13 mouse cellular contexts compared by ENCODE assay signal in the genomic region with DNA sequence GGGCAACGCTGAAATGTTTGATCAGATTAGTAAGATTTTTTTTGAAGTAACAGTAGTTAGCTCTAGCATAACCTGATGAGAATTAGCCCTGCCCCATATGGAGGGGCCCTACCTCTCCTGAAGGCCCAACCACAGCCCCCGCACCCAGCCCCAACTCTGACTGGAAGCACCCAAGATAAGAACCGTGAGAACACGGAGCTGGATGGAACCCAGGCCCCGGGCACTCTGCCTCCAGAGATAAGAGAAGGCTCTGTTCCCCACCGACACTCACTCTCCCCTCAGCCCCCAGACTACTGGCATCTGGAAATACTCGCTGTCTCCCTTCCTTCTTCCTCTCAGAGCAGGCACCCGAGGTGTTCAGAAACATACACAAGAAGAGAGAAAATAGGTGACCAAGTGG. TPM values are rescaled to one million over a fixed set of nuclear protein-coding genes. Genes with fewer than 3 reads are reported as not detected.
DNase-seq lines count a peak whose midpoint lies in the region; ATAC-seq and TF ChIP-seq lines count a peak whose summit lies in the region.
"Had no signal": no experiment of that assay in that cellular context is flagged by ENCODE, and none has a peak within 500 bp of the region (broad histone marks: within the 10 kb centered on the region; RNA-seq: fewer than 3 reads in every experiment).

No protein-coding gene starts in this region.

- peak; percentile 80 for ATAC-seq in heart, embryonic 12.5 days (ENCODE audit: insufficient number of reproducible peaks, low FRiP score)
- ATAC-seq in lung, embryonic 16.5 days (ENCODE audit: low read depth): no peak
- peak; percentile 76 for ATAC-seq in liver, postnatal 0 days

- H3K27ac ChIP-seq in heart, embryonic 12.5 days (ENCODE audit: poor library complexity, severe bottlenecking): peak overlapping the region; percentile 88
- H3K27ac ChIP-seq in lung, embryonic 16.5 days (ENCODE audit: low read length): 0 out of 2 replicates have a peak overlapping the region, but pooled peaks have one; percentile 18
- no peak overlapping the region for H3K27ac ChIP-seq in liver, postnatal 0 days (ENCODE audit: low read depth)
- H3K27ac ChIP-seq: macrophage had no signal

- H3K27me3 ChIP-seq in heart, embryonic 12.5 days (replicated peaks): no peaks in the 10 kb centered on the region
- H3K27me3 ChIP-seq in lung, embryonic 16.5 days (ENCODE audit: control insufficient read depth, insufficient read depth, low read depth, low read length): peaks cover 3% of the 10 kb centered on the region; the same call in 1 of the 2 replicates
- H3K27me3 ChIP-seq in liver, postnatal 0 days (ENCODE audit: insufficient read depth, low read length): peaks cover 8% of the 10 kb centered on the region

- 0 out of 2 replicates have a peak, but pooled peaks cover 3% of the 10 kb centered on the region for H3K36me3 ChIP-seq in heart, embryonic 12.5 days
- H3K36me3 ChIP-seq in lung, embryonic 16.5 days (ENCODE audit: control insufficient read depth, insufficient read depth, low read length): no peaks in the 10 kb centered on the region
- no peaks in the 10 kb centered on the region for H3K36me3 ChIP-seq in liver, postnatal 0 days (replicated peaks; ENCODE audit: insufficient read depth, low read length)

- WGBS in heart, embryonic 12.5 days: 1% methylated on average over 8 of the region's 8 CpGs
- WGBS in lung, embryonic 16.5 days: 25% methylated on average over 7 of the region's 8 CpGs
- 24% methylated on average over 8 of the region's 8 CpGs for WGBS in liver, postnatal 0 days (ENCODE audit: insufficient replicate concordance)

- H3K4me1 ChIP-seq in heart, embryonic 12.5 days (replicated peaks): peaks cover 94% of the 10 kb centered on the region
- H3K4me1 ChIP-seq in lung, embryonic 16.5 days (replicated peaks; ENCODE audit: control insufficient read depth, insufficient read depth, low read length): peaks cover 30% of the 10 kb centered on the region
- peaks cover 20% of the 10 kb centered on the region for H3K4me1 ChIP-seq in liver, postnatal 0 days (ENCODE audit: insufficient read depth)

- TF ChIP-seq EP300 in liver, postnatal 0 days (IDR thresholded peaks at IDR 0.05; ENCODE audit: low read depth): peak; percentile 72

- no peaks in the 10 kb centered on the region for H3K9me3 ChIP-seq in heart, embryonic 12.5 days (replicated peaks)
- H3K9me3 ChIP-seq in lung, embryonic 16.5 days (ENCODE audit: control insufficient read depth, low read length): no peaks in the 10 kb centered on the region
- no peaks in the 10 kb centered on the region for H3K9me3 ChIP-seq in liver, postnatal 0 days (ENCODE audit: low read length)

- no peak for DNase-seq in heart, postnatal 36 days
- no peak for DNase-seq in lung, postnatal 14 days
- peak; percentile 62 for DNase-seq in c-Kit-positive CD71-positive TER-119-positive erythroid progenitor cells, embryonic 14.5 days (ENCODE audit: low spot score)
- DNase-seq in liver, postnatal 0 days: peak; percentile 41
- no peak for DNase-seq in frontal cortex, postnatal 25 days (ENCODE audit: low spot score in 2 of 2)
- no peak for DNase-seq in layer of hippocampus, adult 11-12 months (ENCODE audit: low spot score)
- DNase-seq: cerebellum, postnatal 10 days; kidney, adult 9 months; left cerebral cortex, postnatal 4 days; thymus, postnatal 36 days had no signal

- 0 out of 2 replicates have a peak overlapping the region, but pooled peaks have one; percentile 12 for H3K9ac ChIP-seq in heart, embryonic 12.5 days
- no peak overlapping the region for H3K9ac ChIP-seq in lung, embryonic 16.5 days (ENCODE audit: low read length)
- H3K9ac ChIP-seq in liver, postnatal 0 days (replicated peaks): no peak overlapping the region

- peak overlapping the region; percentile 55 for H3K4me2 ChIP-seq in heart, embryonic 12.5 days
- no peak overlapping the region for H3K4me2 ChIP-seq in lung, embryonic 16.5 days (ENCODE audit: low read depth, low read length)
- H3K4me2 ChIP-seq in liver, postnatal 0 days (ENCODE audit: low read depth, low read length): peak overlapping the region; percentile 33

- TF ChIP-seq CTCF in liver, postnatal 0 days (IDR thresholded peaks at IDR 0.05; ENCODE audit: low read depth): no peak

- intact Hi-C loops in heart, postnatal 36 days (cut with DNase I): no loop called here

- H3K4me3 ChIP-seq in heart, embryonic 12.5 days: peak overlapping the region; percentile 14
- H3K4me3 ChIP-seq in lung, embryonic 16.5 days (ENCODE audit: low read length): no peak overlapping the region
- no peak overlapping the region for H3K4me3 ChIP-seq in liver, postnatal 0 days (ENCODE audit: low read depth, low read length)

RNA-seq across cellular contexts. Expression of a gene that starts 6.8 kb away (rescaled TPM):
- polyA plus RNA-seq in heart, embryonic 12.5 days (2016; fragmentation: Nextera tagmentation; extraction: Ambion mirVana): 271 and 284 TPM in 2 replicates
- 10 to 100 TPM; 11.4 to 12.0 TPM for total RNA-seq in heart, postnatal 36 days (2021)
- 298 and 315 TPM in 2 replicates for polyA plus RNA-seq in lung, embryonic 16.5 days (2015; fragmentation: Nextera tagmentation; extraction: Ambion mirVana)
- polyA plus RNA-seq in liver, postnatal 0 days (2015; fragmentation: Nextera tagmentation; extraction: Ambion mirVana): 137 and 167 TPM in 2 replicates

Comparison
In these comparisons a context has a peak if more than half of its experiments do, and no peak if none do; other contexts are left out.
1. DNase-seq: peak in c-Kit-positive CD71-positive TER-119-positive erythroid progenitor cells, embryonic 14.5 days (single experiment) and liver, postnatal 0 days (single experiment); none in heart, postnatal 36 days (0 of 2), lung, postnatal 14 days (single experiment), frontal cortex, postnatal 25 days (0 of 2) and layer of hippocampus, adult 11-12 months (single experiment).